Mouse (Mus musculus) mesoderm, embryonic 11.5 days (tissue): ENCODE measurements around the gene Selenbp1.
"Not testable (repeated sequence)": the region's sequence is repeated elsewhere in the genome, so short reads cannot be mapped to it uniquely, and the experiment has no call there.

Experiments
- DNase-seq: peaks from one replicate; pipeline ENCODE4 v3.0.0-alpha.2; 2012; ENCODE audit warnings: low read depth, low spot score

The Selenbp1 gene

GRCm38 (mm10) chr3:94932809-94933564, at the start of gene Selenbp1:
TSS of gene Selenbp1 (plus strand) at chr3:94933056.
- DNase-seq, result peak; percentile 48

- peak; percentile 89 for DNase-seq
Observed at GRCm38 (mm10) chr3:94886316-94887224, 46.3 kb upstream of the Selenbp1 start, which contains the start of gene Psmb4. TSS of gene Psmb4 (minus strand) at chr3:94886961.

DNA sequence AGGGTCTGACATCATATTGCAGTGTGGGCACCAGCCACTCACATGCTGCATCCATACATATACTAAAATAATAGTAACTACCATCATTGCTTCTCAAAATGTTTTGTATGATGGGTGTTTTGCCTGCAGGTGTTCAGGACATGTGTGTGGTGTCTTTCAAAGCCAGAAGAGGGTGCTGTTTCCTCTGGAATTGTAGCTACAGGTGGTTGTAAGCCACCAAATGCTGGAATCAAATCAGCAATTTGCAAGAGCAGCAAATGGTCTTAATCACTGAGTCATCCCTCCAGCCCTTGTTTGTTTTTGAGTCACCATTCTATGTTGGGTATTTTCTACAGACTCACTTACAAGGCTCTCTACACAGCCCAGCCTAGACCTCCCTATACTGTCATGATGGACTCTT, 44.3 kb upstream of the Selenbp1 start:
- DNase-seq, result peak; percentile 33

DNA sequence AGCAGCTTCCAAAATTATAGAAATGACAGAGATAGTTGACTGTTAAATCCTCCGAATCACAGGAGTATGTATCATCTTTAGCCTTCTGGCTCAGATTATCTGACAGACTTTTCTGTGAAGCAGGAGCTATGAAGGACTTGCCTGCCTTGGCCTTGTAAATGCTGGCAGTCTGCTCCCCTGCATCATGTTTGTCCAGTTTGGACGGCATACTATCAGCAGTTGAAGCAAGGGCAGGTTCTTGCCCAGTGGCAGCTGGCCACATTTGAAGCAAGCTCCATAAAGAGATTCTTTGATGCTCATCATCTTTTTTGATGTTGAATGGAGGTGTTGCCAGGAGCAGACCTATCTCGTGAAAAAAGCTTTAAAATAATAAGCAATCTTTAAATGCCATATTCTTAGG, 38.8 kb upstream of the Selenbp1 start:
- DNase-seq, result no peak

DNA sequence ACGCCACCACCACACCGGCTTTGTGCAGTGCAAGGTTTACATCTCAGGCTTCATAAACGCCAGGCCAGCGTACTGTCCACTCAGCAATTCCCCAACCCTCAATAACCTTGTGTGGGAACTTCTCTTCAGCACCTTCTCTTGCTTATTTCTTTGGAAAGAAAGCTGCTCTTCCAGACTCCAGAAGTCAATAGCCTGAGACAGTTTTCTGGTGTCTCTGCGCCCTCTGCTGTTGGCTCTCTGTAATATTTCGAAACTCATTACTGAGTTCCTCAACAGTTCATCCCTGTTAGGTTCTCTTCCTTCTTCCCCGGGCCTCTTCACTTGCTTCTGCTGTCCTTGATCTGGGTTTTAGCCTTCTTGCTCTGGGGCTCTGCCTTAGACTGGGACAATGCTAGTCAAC, 30.1 kb upstream of the Selenbp1 start:
- peak; percentile 69 for DNase-seq

- not testable (repeated sequence) for DNase-seq
Observed at GRCm38 (mm10) chr3:94904759-94905158, 28.1 kb upstream of the Selenbp1 start.

DNA sequence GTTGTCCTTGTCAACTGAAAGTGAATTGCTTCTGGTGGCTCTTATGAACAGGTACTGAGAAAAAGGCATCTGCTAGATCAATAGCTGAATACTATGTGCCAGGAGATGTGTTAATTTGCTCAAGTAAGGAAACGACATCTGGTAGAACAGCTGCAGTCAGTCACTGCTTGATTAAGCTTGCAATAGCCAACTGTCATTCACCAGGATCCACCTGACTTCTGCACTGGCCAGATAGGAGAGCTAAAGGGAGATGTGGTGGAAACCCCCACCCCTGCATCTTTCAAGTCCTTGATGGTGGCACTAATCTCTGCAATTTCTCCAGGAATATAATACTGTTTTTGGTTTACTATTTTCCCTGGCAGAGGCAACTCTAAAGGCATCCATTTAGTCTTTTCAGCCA, 26.4 kb upstream of the Selenbp1 start:
- no peak for DNase-seq

- DNase-seq, result no peak
Observed at GRCm38 (mm10) chr3:94911050-94911693, 21.7 kb upstream of the Selenbp1 start.

DNA sequence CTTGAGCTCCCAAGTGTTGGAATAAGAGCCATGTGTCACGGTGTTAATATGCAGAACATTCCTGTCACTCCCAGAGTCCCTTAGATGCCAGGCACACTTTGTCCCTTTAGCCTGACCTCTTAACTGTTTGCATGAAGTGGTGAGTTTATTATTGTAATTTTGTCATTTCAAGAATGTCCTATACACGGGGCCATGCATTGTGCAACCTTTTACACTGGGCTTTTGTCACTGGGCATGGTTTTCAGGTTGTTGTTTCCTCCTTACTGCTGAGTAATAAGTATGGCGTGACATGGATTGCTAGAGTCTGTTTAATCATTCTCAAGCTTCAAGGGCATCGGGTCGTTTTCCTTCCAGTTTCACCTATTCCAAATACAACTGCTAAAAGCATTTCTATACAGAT, 19.1 kb upstream of the Selenbp1 start:
- DNase-seq, result no peak

GRCm38 (mm10) chr3:94915903-94916741, 16.7 kb upstream of the Selenbp1 start:
- no peak for DNase-seq

GRCm38 (mm10) chr3:94917816-94918361, 15.0 kb upstream of the Selenbp1 start:
- no peak for DNase-seq

DNA sequence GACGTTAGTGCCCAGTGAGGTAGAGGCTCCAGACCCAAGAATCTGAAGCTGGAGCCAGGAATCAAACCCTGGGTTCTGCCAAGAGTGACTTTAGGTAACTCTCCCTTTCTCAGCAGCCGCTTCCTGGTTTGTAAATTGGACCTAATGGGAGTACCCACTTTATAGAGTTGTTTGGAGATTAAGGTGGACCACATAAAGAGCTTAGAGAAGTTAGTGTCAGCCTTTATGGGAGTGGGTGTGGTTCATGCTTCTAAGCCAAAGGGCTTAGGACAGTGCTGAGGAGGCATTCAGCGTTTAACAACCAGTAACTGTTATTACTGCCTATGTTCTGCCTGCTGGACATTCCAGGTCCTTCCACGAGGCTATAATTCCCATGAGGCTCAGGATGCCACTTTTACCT, 14.0 kb upstream of the Selenbp1 start:
- DNase-seq, result no peak

GRCm38 (mm10) chr3:94921104-94921503, 11.8 kb upstream of the Selenbp1 start:
- no peak for DNase-seq

DNA sequence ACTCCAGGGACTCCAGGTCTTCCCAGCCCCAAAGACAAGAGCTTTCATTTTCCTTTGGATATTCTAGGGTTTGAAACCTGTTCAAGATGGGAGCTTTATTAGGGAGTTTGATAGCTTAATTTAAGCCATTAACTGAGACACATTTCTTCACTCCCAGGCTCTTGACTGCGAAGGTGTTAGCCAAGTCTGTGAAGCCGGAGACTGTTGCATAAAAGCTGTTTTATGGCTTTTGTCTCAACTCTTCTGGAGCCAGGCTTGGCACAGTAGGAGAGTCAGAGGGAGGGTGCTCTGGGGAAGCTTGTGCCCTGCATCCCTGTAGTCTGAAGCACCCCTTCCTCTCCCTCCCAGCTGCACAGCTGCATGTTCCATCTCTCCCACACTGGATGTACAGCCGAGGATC, 10.5 kb upstream of the Selenbp1 start:
- no peak for DNase-seq

DNA sequence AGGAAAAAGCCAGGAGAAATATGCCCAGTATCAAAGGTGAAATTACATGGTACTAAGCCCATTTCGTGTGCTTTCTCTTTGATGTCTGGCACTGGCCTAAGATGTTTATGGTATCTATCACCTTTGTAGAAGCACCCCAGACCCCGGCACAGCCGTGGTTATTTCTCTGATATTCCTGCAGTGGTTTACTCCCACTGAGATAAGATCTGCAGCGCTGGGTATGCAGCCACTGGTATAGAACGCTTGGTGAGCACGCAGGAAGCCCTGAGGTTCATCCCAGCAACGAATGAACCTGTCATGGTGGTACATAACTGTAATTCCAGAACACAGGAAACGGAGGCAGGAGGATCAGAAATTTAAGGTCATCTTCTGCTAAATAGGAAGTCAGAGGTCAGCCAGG, 8.2 kb upstream of the Selenbp1 start:
- no peak for DNase-seq

- not testable (repeated sequence) for DNase-seq
Observed at GRCm38 (mm10) chr3:94926301-94926736, 6.5 kb upstream of the Selenbp1 start.

DNA sequence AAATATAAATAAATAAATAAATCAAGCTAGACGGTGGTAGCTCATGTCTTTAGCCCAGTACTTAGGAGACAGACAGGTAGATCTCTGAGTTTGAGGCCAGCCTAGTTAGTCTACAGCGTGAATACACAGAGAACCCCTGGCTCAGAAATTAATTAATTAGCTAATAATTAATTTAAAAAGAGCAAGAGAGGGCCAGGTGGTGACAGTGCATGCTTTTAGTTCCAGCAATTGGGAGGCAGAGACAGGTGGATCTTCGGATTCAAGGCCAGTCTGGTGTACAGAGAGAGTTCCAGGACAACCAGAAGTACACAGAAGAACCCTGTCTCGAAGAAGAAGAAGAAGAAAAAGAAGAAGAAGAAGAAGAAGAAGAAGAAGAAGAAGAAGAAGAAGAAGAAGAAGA, 3.9 kb upstream of the Selenbp1 start:
- not testable (repeated sequence) for DNase-seq

GRCm38 (mm10) chr3:94930386-94931266, 2.2 kb upstream of the Selenbp1 start:
- DNase-seq, result not testable (repeated sequence)

GRCm38 (mm10) chr3:94931427-94932082, 1.3 kb upstream of the Selenbp1 start:
- DNase-seq, result not testable (repeated sequence)
